Mouse (Mus musculus): ENCODE results near the gene Sirt7.

- no peak for TF ChIP-seq POLR2A (IDR thresholded peaks at IDR 0.05; ENCODE audit: low read depth, low read length)
- TF ChIP-seq MEF2A (IDR thresholded peaks at IDR 0.05; ENCODE audit: borderline replicate concordance, low read depth, low read length): no peak
- TF ChIP-seq MAZ (IDR thresholded peaks at IDR 0.05; ENCODE audit: low read depth, low read length): no peak
- no peak for TF ChIP-seq ZC3H11A (IDR thresholded peaks at IDR 0.05; ENCODE audit: low read depth, low read length)
- no peak for TF ChIP-seq CTCF (conservative IDR thresholded peaks at IDR 0.05 in 1 of 2, IDR thresholded peaks at IDR 0.05 in 1 of 2; ENCODE audit: low read depth in 2 of 2, low read length in 2 of 2)
- TF ChIP-seq GABPA (IDR thresholded peaks at IDR 0.05; ENCODE audit: insufficient replicate concordance, low read depth, low read length): no peak
- TF ChIP-seq MAFK (IDR thresholded peaks at IDR 0.05; ENCODE audit: insufficient replicate concordance, low read length): no peak
- no peak for TF ChIP-seq SIN3A (IDR thresholded peaks at IDR 0.05; ENCODE audit: low read length)
- no peak for TF ChIP-seq CHD2 (IDR thresholded peaks at IDR 0.05; ENCODE audit: low read length)
- TF ChIP-seq TCF12 (IDR thresholded peaks at IDR 0.05; ENCODE audit: low read depth, low read length): no peak
These were observed 9.8 kb upstream of the Sirt7 start for GRCm38 (mm10) chr11:120634810-120635209.

Measured in CH12.LX (cell line).